Mouse (Mus musculus): Measurements from ENCODE around the gene Ptgs2. TPM values are rescaled to one million over a fixed set of nuclear protein-coding genes. Genes with fewer than 3 reads are reported as not detected.

Ptgs2 gene
- 0.03 and 0.17 TPM in 2 replicates for polyA plus RNA-seq (2016; fragmentation: Nextera tagmentation; extraction: Ambion mirVana)

GRCm38 (mm10) chr1:150099790-150100333 is at the start of gene Ptgs2:
Ptgs2 (plus strand) TSS chr1:150100031.
- Histone ChIP-seq H3K27me3 (ENCODE audit: insufficient read depth, poor library complexity, severe bottlenecking) (peaks cover 11% of the 10 kb centered on the region), H3K4me3 (peak within 1 kb of the TSS; percentile 60), H3K27ac (peak within 1 kb of the TSS; percentile 66), H3K36me3 (no peaks in the 10 kb centered on the region), H3K9me3 (no peaks in the 10 kb centered on the region), H3K4me1 (replicated peaks) (peaks cover 10% of the 10 kb centered on the region)
- under 1% methylated on average over 26 of the region's 26 CpGs for WGBS
- peak; percentile 51 for DNase-seq (ENCODE audit: low spot score)

GRCm38 (mm10) chr1:150050256-150050655 is 49.6 kb upstream of the Ptgs2 start:
- H3K36me3 ChIP-seq, result no peaks in the 10 kb centered on the region
- WGBS, result 93% methylated on average over 1 of the region's 1 CpGs
- no peaks in the 10 kb centered on the region for H3K9me3 ChIP-seq
- H3K27ac ChIP-seq, result no peak overlapping the region
- no peaks in the 10 kb centered on the region for H3K27me3 ChIP-seq (ENCODE audit: insufficient read depth, poor library complexity, severe bottlenecking)
- H3K4me1 ChIP-seq (replicated peaks), result no peaks in the 10 kb centered on the region
- no peak for DNase-seq (ENCODE audit: low spot score)
- H3K4me3 ChIP-seq, result no peak overlapping the region

DNA sequence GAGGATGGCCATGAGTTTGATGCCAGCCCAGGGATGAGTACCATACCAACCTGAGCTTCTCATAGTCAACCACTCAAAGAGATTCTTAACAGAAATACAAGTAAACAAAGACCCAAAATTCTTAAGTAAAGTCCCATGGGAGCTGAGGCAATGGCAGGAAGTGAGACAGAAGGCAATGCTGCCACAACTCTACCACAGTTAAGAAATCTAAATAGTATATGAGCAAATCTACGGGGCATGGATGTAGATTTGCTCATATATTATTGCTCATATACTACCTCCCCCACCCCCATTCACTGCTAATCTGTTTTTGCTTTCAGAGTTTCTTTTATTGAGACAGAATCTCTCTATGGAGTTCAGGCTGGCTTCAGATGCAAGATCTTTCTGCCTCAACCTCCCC is 34.1 kb upstream of the Ptgs2 start:
- 97% methylated on average over 1 of the region's 1 CpGs for WGBS
- Histone ChIP-seq H3K4me1 (replicated peaks) (no peaks in the 10 kb centered on the region), H3K27ac (no peak overlapping the region), H3K4me3 (no peak overlapping the region), H3K27me3 (ENCODE audit: insufficient read depth, poor library complexity, severe bottlenecking) (no peaks in the 10 kb centered on the region), H3K9me3 (no peaks in the 10 kb centered on the region), H3K36me3 (no peaks in the 10 kb centered on the region)
- no peak for DNase-seq (ENCODE audit: low spot score)

DNA sequence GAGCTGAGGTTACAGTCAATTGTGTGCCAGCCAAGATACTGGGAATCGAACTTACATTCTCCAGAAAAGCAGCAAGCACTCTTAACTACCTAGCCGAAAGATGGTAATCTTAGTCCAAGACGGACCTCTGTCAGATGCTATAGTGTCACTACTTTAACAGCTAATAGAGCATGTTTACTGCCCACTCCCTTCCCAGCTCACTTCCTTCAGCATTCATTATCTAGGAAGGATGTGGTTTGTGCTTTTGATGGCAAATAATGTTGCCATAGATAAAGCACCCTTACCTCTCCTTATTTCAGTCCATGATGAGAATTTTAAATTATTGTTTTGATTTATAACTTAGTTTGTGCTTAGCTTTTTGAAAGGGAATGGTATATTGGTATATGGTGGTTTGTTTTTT is 27.0 kb upstream of the Ptgs2 start:
- Histone ChIP-seq H3K27ac (no peak overlapping the region), H3K27me3 (ENCODE audit: insufficient read depth, poor library complexity, severe bottlenecking) (no peaks in the 10 kb centered on the region), H3K4me1 (replicated peaks) (no peaks in the 10 kb centered on the region), H3K36me3 (no peaks in the 10 kb centered on the region), H3K4me3 (no peak overlapping the region), H3K9me3 (no peaks in the 10 kb centered on the region)
- DNase-seq (ENCODE audit: low spot score), result no peak
- WGBS, result 88% methylated on average over 3 of the region's 3 CpGs

- H3K27ac ChIP-seq, result no peak overlapping the region
- no peak overlapping the region for H3K4me3 ChIP-seq
- no peaks in the 10 kb centered on the region for H3K36me3 ChIP-seq
- no peaks in the 10 kb centered on the region for H3K27me3 ChIP-seq (ENCODE audit: insufficient read depth, poor library complexity, severe bottlenecking)
- WGBS, result 82% methylated on average over 1 of the region's 1 CpGs
- no peaks in the 10 kb centered on the region for H3K4me1 ChIP-seq (replicated peaks)
- no peaks in the 10 kb centered on the region for H3K9me3 ChIP-seq
- DNase-seq (ENCODE audit: low spot score), result no peak
Measured at GRCm38 (mm10) chr1:150074609-150075008, 25.2 kb upstream of the Ptgs2 start.

DNA sequence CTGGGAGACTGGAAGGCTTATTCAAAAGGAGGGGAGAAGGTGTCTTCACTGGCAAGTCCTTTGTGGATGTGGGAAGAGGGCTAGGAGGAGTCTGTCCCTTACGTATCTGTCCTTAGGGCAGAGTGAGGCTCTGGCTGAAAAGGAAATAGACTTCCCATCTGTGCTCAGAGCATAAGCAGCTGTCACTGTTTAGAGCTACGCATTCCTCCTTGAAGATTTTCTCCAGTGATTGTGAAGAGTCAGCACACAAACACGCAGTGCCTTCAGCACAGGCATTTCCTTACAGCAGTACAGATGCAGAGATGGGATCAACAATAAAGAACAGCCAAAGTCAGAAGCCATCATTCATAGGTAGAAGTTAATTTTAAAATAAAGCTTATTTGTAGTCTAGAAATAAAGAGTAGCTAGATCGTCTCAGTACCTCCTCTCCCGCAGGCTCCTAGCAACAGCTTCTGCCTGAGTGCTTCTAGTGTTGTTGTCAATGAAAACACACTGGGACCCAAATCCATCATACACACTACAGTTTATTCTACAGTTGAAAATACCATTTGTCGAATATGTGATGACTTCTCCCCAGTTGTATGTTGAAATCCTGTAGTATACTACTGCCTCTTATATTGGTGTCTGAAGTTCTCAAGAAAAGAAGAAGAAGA is 10.7 kb upstream of the Ptgs2 start:
- H3K27ac ChIP-seq, result no peak overlapping the region
- H3K4me3 ChIP-seq, result no peak overlapping the region
- WGBS, result 82% methylated on average over 6 of the region's 6 CpGs
- H3K36me3 ChIP-seq, result no peaks in the 10 kb centered on the region
- H3K4me1 ChIP-seq (replicated peaks), result no peaks in the 10 kb centered on the region
- no peak for DNase-seq (ENCODE audit: low spot score)
- no peaks in the 10 kb centered on the region for H3K9me3 ChIP-seq
- no peaks in the 10 kb centered on the region for H3K27me3 ChIP-seq (ENCODE audit: insufficient read depth, poor library complexity, severe bottlenecking)

GRCm38 (mm10) chr1:150090229-150090628 is 9.6 kb upstream of the Ptgs2 start:
- H3K9me3 ChIP-seq, result no peaks in the 10 kb centered on the region
- H3K27ac ChIP-seq, result no peak overlapping the region
- DNase-seq (ENCODE audit: low spot score), result no peak
- WGBS, result 55% methylated on average over 1 of the region's 1 CpGs
- H3K27me3 ChIP-seq (ENCODE audit: insufficient read depth, poor library complexity, severe bottlenecking), result no peaks in the 10 kb centered on the region
- H3K4me3 ChIP-seq, result no peak overlapping the region
- H3K36me3 ChIP-seq, result no peaks in the 10 kb centered on the region
- no peaks in the 10 kb centered on the region for H3K4me1 ChIP-seq (replicated peaks)

- 84% methylated on average over 2 of the region's 2 CpGs for WGBS
- H3K36me3 ChIP-seq, result no peaks in the 10 kb centered on the region
Measured at GRCm38 (mm10) chr1:150097036-150097435, 2.8 kb upstream of the Ptgs2 start.

GRCm38 (mm10) chr1:150097721-150098120 is 2.1 kb upstream of the Ptgs2 start:
- no peak overlapping the region for H3K4me3 ChIP-seq
- no peaks in the 10 kb centered on the region for H3K36me3 ChIP-seq
- peaks cover 11% of the 10 kb centered on the region for H3K27me3 ChIP-seq (ENCODE audit: insufficient read depth, poor library complexity, severe bottlenecking)
- no peak for DNase-seq (ENCODE audit: low spot score)
- 81% methylated on average over 1 of the region's 1 CpGs for WGBS
- no peak overlapping the region for H3K27ac ChIP-seq
- H3K4me1 ChIP-seq (replicated peaks), result peaks cover 10% of the 10 kb centered on the region
- no peaks in the 10 kb centered on the region for H3K9me3 ChIP-seq

More at GRCm38 (mm10) chr1:150097036-150097435, 2.8 kb upstream of the Ptgs2 start:
- Histone ChIP-seq H3K4me3 (no peak overlapping the region), H3K9me3 (no peaks in the 10 kb centered on the region), H3K4me1 (replicated peaks) (peaks cover 10% of the 10 kb centered on the region), H3K27me3 (ENCODE audit: insufficient read depth, poor library complexity, severe bottlenecking) (peaks cover 11% of the 10 kb centered on the region), H3K27ac (no peak overlapping the region)
- DNase-seq (ENCODE audit: low spot score), result no peak

- WGBS, result 1% methylated on average over 9 of the region's 9 CpGs
- no peak for DNase-seq (ENCODE audit: low spot score)
Measured at GRCm38 (mm10) chr1:150099374-150099773, 457 bp upstream of the Ptgs2 start.

DNA sequence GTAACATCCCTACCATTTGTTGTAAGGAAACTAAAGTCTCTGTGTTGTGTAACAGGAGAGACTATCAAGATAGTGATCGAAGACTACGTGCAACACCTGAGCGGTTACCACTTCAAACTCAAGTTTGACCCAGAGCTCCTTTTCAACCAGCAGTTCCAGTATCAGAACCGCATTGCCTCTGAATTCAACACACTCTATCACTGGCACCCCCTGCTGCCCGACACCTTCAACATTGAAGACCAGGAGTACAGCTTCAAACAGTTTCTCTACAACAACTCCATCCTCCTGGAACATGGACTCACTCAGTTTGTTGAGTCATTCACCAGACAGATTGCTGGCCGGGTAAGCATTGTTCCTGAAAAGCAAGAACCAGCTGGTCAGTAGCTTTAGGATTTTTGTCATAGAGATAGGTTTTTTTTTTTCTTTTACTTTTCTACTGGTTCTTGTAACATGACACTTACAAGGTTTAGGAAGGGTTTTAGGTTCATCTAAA is 4.4 kb downstream of the Ptgs2 start:
- no peak overlapping the region for H3K4me3 ChIP-seq
- DNase-seq (ENCODE audit: low spot score), result no peak
- H3K27ac ChIP-seq, result no peak overlapping the region
- peaks cover 6% of the 10 kb centered on the region; the same call in 1 of the 2 replicates for H3K27me3 ChIP-seq (ENCODE audit: insufficient read depth, poor library complexity, severe bottlenecking)
- no peaks in the 10 kb centered on the region for H3K36me3 ChIP-seq
- 92% methylated on average over 6 of the region's 6 CpGs for WGBS
- no peaks in the 10 kb centered on the region for H3K9me3 ChIP-seq
- peaks cover 9% of the 10 kb centered on the region for H3K4me1 ChIP-seq (replicated peaks)

More at GRCm38 (mm10) chr1:150099374-150099773, 457 bp upstream of the Ptgs2 start:
- Histone ChIP-seq H3K4me3 (peak overlapping the region; percentile 60), H3K4me1 (replicated peaks) (peaks cover 10% of the 10 kb centered on the region), H3K36me3 (no peaks in the 10 kb centered on the region), H3K27ac (peak overlapping the region; percentile 66), H3K9me3 (no peaks in the 10 kb centered on the region), H3K27me3 (ENCODE audit: insufficient read depth, poor library complexity, severe bottlenecking) (peaks cover 11% of the 10 kb centered on the region)

GRCm38 (mm10) chr1:150106736-150107135 is 6.9 kb downstream of the Ptgs2 start:
- WGBS, result 91% methylated on average over 7 of the region's 7 CpGs
- Histone ChIP-seq H3K27ac (no peak overlapping the region), H3K4me1 (replicated peaks) (no peaks in the 10 kb centered on the region), H3K27me3 (ENCODE audit: insufficient read depth, poor library complexity, severe bottlenecking) (no peaks in the 10 kb centered on the region), H3K4me3 (no peak overlapping the region), H3K36me3 (no peaks in the 10 kb centered on the region), H3K9me3 (no peaks in the 10 kb centered on the region)
- no peak for DNase-seq (ENCODE audit: low spot score)

- H3K27me3 ChIP-seq (ENCODE audit: insufficient read depth, poor library complexity, severe bottlenecking), result no peaks in the 10 kb centered on the region
- no peaks in the 10 kb centered on the region for H3K9me3 ChIP-seq
- no peak overlapping the region for H3K27ac ChIP-seq
- 86% methylated on average over 2 of the region's 2 CpGs for WGBS
- no peak overlapping the region for H3K4me3 ChIP-seq
- no peaks in the 10 kb centered on the region for H3K36me3 ChIP-seq
- no peaks in the 10 kb centered on the region for H3K4me1 ChIP-seq (replicated peaks)
- no peak for DNase-seq (ENCODE audit: low spot score)
Measured at GRCm38 (mm10) chr1:150109591-150109990, 9.8 kb downstream of the Ptgs2 start.

Measured in hindbrain, embryonic 10.5 days (tissue).